Mouse (Mus musculus) adrenal gland, postnatal 36 days (tissue): ENCODE results near the gene Hist1h4i. TPM values are rescaled to one million over a fixed set of nuclear protein-coding genes. Genes with fewer than 3 reads are reported as not detected.
"Not testable (repeated sequence)": the region's sequence is repeated elsewhere in the genome, so short reads cannot be mapped to it uniquely, and the experiment has no call there.

Experiments
- DNase-seq, 2 experiments: peaks; one replicate each; pipeline ENCODE4 v3.0.0; 2021; ENCODE audit warnings: mixed read lengths in 1 of 2
- long read RNA-seq, 2 experiments: library from polyadenylated mRNA; stranded (forward); transcript quantifications; one replicate each; pipeline ENCODE4 v2.0.0; 2021; ENCODE audit warnings: borderline sequencing depth in 2 of 2
- total RNA-seq, 2 experiments: library from RNA; stranded (reverse); gene quantifications; 2 replicates each; pipeline ENCODE4 v1.2.3; 2021

The Hist1h4i gene
- total RNA-seq: 10 to 100 TPM; 75.2 to 76.6 TPM
- long read RNA-seq, experiment 1, transcript Hist1h4i-201 (1 exons, 727 nt): major isoform, 19 of 19 reads
- long read RNA-seq, experiment 1, partial matches to known transcripts: 0 of 19 reads
- long read RNA-seq, experiment 1, other reads (novel, unspliced or antisense): 0 of 19 reads
- long read RNA-seq, experiment 2, partial matches to known transcripts: 0 of 3 reads
- long read RNA-seq, experiment 2, other reads (novel, unspliced or antisense): 0 of 3 reads

- DNase-seq: peak; percentile 95 to 96
Measured at GRCm38 (mm10) chr13:22041142-22041536, at the start of gene Hist1h4i. Gene Hist1h4i (minus strand): TSS chr13:22041362.

GRCm38 (mm10) chr13:22084140-22084539, 43.0 kb upstream of the Hist1h4i start, which contains the start of gene Vmn1r188:
Gene Vmn1r188 (plus strand): TSS chr13:22084440.
- not testable (repeated sequence) for DNase-seq

GRCm38 (mm10) chr13:22063468-22063867, 22.3 kb upstream of the Hist1h4i start:
- no peak for DNase-seq

- DNase-seq: no peak
Measured at GRCm38 (mm10) chr13:22061422-22061821, 20.3 kb upstream of the Hist1h4i start.

- no peak for DNase-seq
Measured at GRCm38 (mm10) chr13:22053754-22054153, 12.6 kb upstream of the Hist1h4i start.

GRCm38 (mm10) chr13:22051523-22051859, 10.3 kb upstream of the Hist1h4i start:
- DNase-seq: no peak

GRCm38 (mm10) chr13:22050591-22051522, 9.7 kb upstream of the Hist1h4i start:
- peak; percentile 94 to 97 for DNase-seq

- peak in 1 of 2 experiments; percentile 48 for DNase-seq
Measured at GRCm38 (mm10) chr13:22049737-22050440, 8.7 kb upstream of the Hist1h4i start.

- no peak for DNase-seq
Measured at GRCm38 (mm10) chr13:22049041-22049440, 7.9 kb upstream of the Hist1h4i start.

GRCm38 (mm10) chr13:22045311-22045710, 4.1 kb upstream of the Hist1h4i start:
- no peak for DNase-seq

- DNase-seq: no peak
Measured at GRCm38 (mm10) chr13:22044432-22045155, 3.4 kb upstream of the Hist1h4i start.

GRCm38 (mm10) chr13:22043503-22044431, 2.6 kb upstream of the Hist1h4i start:
- no peak for DNase-seq

- peak; percentile 78 to 79 for DNase-seq
Measured at GRCm38 (mm10) chr13:22042568-22043502, 1.7 kb upstream of the Hist1h4i start, which contains the start of the genes Hist1h2ag and Hist1h2bj. Gene Hist1h2ag (minus strand): TSS chr13:22042944. Gene Hist1h2bj (plus strand): TSS chr13:22043214.

GRCm38 (mm10) chr13:22041651-22042567, 747 bp upstream of the Hist1h4i start:
- no peak for DNase-seq

GRCm38 (mm10) chr13:22040464-22041141, 559 bp downstream of the Hist1h4i start:
- DNase-seq: no peak

GRCm38 (mm10) chr13:22039951-22040463, 1.2 kb downstream of the Hist1h4i start:
- DNase-seq: no peak

- no peak for DNase-seq
Measured at GRCm38 (mm10) chr13:22039364-22039763, 1.8 kb downstream of the Hist1h4i start.
